Mouse (Mus musculus): ENCODE measurements at regions not wholly inside any gene's neighbourhood (a gene's known extent, or its start where the extent isn't known, plus 50 kb on each side); places are given as distances from the start of the nearest gene placed in this dataset.
A peak's percentile ranks its signal among the peaks of the same experiment; 100 is the strongest.

- in situ Hi-C loops (cut with MboI; ENCODE audit: low pct_ligation_motif_present, low pct_unique_long_range_greater_than_20kb, low sequenced_read_pairs): no loop called here
- H3K27ac ChIP-seq (ENCODE audit: insufficient read depth, low read depth): no peak overlapping the region
These were observed 171.8 kb downstream of the Fbxo8 start for GRCm38 (mm10) chr8:56722473-56723236.

GRCm38 (mm10) chr8:56724607-56725006, 173.7 kb downstream of the Fbxo8 start:
- Histone ChIP-seq H3K36me3 (replicated peaks in 1 of 2; ENCODE audit: control insufficient read depth in 1 of 2, insufficient read depth in 1 of 2, low read length in 1 of 2) (no peaks in the 10 kb centered on the region), H3K4me1 (ENCODE audit: control insufficient read depth in 1 of 2, insufficient read depth in 2 of 2) (no peaks in the 10 kb centered on the region), H3K27ac (ENCODE audit: insufficient read depth, low read depth) (no peak overlapping the region), H3K9ac (ENCODE audit: insufficient read depth, low read depth) (no peak overlapping the region), H3K27me3 (replicated peaks) (no peaks in the 10 kb centered on the region), H3K4me3 (replicated peaks in 1 of 3; ENCODE audit: low read depth in 2 of 3, low read length in 2 of 3, poor library complexity in 1 of 3) (no peak overlapping the region), H3K9me3 (replicated peaks; ENCODE audit: low read length) (no peaks in the 10 kb centered on the region), H3K4me2 (ENCODE audit: insufficient read depth, low read depth, poor library complexity, severe bottlenecking) (no peak overlapping the region), H3K79me2 (replicated peaks; ENCODE audit: control insufficient read depth, extremely low read depth, insufficient read depth, poor library complexity, severe bottlenecking) (no peaks in the 10 kb centered on the region)
- dilution Hi-C loops (cut with MboI; ENCODE audit: extremely low pct_ligation_motif_present, extremely low pct_unique_long_range_greater_than_20kb, low sequenced_read_pairs) (no loop called here), in situ Hi-C loops (cut with MboI; ENCODE audit: low pct_ligation_motif_present, low pct_unique_long_range_greater_than_20kb, low sequenced_read_pairs) (no loop called here)
- no peak for DNase-seq (ENCODE audit: extremely low read depth)
- TF ChIP-seq SIN3A (IDR thresholded peaks at IDR 0.05; ENCODE audit: low read length) (no peak), ZMIZ1 (IDR thresholded peaks at IDR 0.05; ENCODE audit: low read depth, low read length) (no peak), JUND (conservative IDR thresholded peaks at IDR 0.05; ENCODE audit: low read depth, low read length) (0 out of 2 replicates have a peak, but pooled peaks have one; percentile 28), BHLHE40 (IDR thresholded peaks at IDR 0.05; ENCODE audit: low read depth, low read length) (no peak), CTCF (conservative IDR thresholded peaks at IDR 0.05 in 1 of 2, IDR thresholded peaks at IDR 0.05 in 1 of 2; ENCODE audit: low read depth in 2 of 2, low read length in 2 of 2) (peak in 1 of 2 experiments; percentile 47; a peak in 2 of 4 replicates)

More at GRCm38 (mm10) chr8:56722473-56723236, 171.8 kb downstream of the Fbxo8 start:
- Histone ChIP-seq H3K9ac (ENCODE audit: insufficient read depth, low read depth) (no peak overlapping the region), H3K9me3 (replicated peaks; ENCODE audit: low read length) (no peaks in the 10 kb centered on the region), H3K27me3 (replicated peaks) (no peaks in the 10 kb centered on the region), H3K4me1 (ENCODE audit: control insufficient read depth in 1 of 2, insufficient read depth in 2 of 2) (no peaks in the 10 kb centered on the region), H3K4me3 (replicated peaks in 1 of 3; ENCODE audit: low read depth in 2 of 3, low read length in 2 of 3, poor library complexity in 1 of 3) (no peak overlapping the region), H3K4me2 (ENCODE audit: insufficient read depth, low read depth, poor library complexity, severe bottlenecking) (no peak overlapping the region), H3K79me2 (replicated peaks; ENCODE audit: control insufficient read depth, extremely low read depth, insufficient read depth, poor library complexity, severe bottlenecking) (no peaks in the 10 kb centered on the region), H3K36me3 (replicated peaks in 1 of 2; ENCODE audit: control insufficient read depth in 1 of 2, insufficient read depth in 1 of 2, low read length in 1 of 2) (no peaks in the 10 kb centered on the region)
- 0 out of 4 replicates have a peak, but pooled peaks of 1 of the 2 experiments have one; percentile 10 for TF ChIP-seq CTCF (conservative IDR thresholded peaks at IDR 0.05 in 1 of 2, IDR thresholded peaks at IDR 0.05 in 1 of 2; ENCODE audit: low read depth in 2 of 2, low read length in 2 of 2)
- no peak for TF ChIP-seq MAZ (IDR thresholded peaks at IDR 0.05; ENCODE audit: low read depth, low read length)
- dilution Hi-C loops (cut with MboI; ENCODE audit: extremely low pct_ligation_motif_present, extremely low pct_unique_long_range_greater_than_20kb, low sequenced_read_pairs): no loop called here
- DNase-seq (ENCODE audit: extremely low read depth): no peak

GRCm38 (mm10) chr8:56733318-56733717, 182.4 kb downstream of the Fbxo8 start:
- TF ChIP-seq SIN3A (IDR thresholded peaks at IDR 0.05; ENCODE audit: low read length) (no peak), RAD21 (IDR thresholded peaks at IDR 0.05; ENCODE audit: low read depth, low read length) (no peak), HCFC1 (IDR thresholded peaks at IDR 0.05; ENCODE audit: low read depth, low read length) (no peak), TCF12 (IDR thresholded peaks at IDR 0.05; ENCODE audit: low read depth, low read length) (no peak), ZMIZ1 (IDR thresholded peaks at IDR 0.05; ENCODE audit: low read depth, low read length) (no peak), PAX5 (IDR thresholded peaks at IDR 0.05; ENCODE audit: low read length) (no peak)
- DNase-seq (ENCODE audit: extremely low read depth): no peak
- Histone ChIP-seq H3K27me3 (replicated peaks) (no peaks in the 10 kb centered on the region), H3K4me1 (ENCODE audit: control insufficient read depth in 1 of 2, insufficient read depth in 2 of 2) (no peaks in the 10 kb centered on the region), H3K27ac (ENCODE audit: insufficient read depth, low read depth) (no peak overlapping the region), H3K4me2 (ENCODE audit: insufficient read depth, low read depth, poor library complexity, severe bottlenecking) (no peak overlapping the region), H3K4me3 (replicated peaks in 1 of 3; ENCODE audit: low read depth in 2 of 3, low read length in 2 of 3, poor library complexity in 1 of 3) (no peak overlapping the region), H3K36me3 (replicated peaks in 1 of 2; ENCODE audit: control insufficient read depth in 1 of 2, insufficient read depth in 1 of 2, low read length in 1 of 2) (no peaks in the 10 kb centered on the region), H3K79me2 (replicated peaks; ENCODE audit: control insufficient read depth, extremely low read depth, insufficient read depth, poor library complexity, severe bottlenecking) (no peaks in the 10 kb centered on the region), H3K9me3 (replicated peaks; ENCODE audit: low read length) (no peaks in the 10 kb centered on the region), H3K9ac (ENCODE audit: insufficient read depth, low read depth) (no peak overlapping the region)
- dilution Hi-C loops (cut with MboI; ENCODE audit: extremely low pct_ligation_motif_present, extremely low pct_unique_long_range_greater_than_20kb, low sequenced_read_pairs): no loop called here
- in situ Hi-C loops (cut with MboI; ENCODE audit: low pct_ligation_motif_present, low pct_unique_long_range_greater_than_20kb, low sequenced_read_pairs): no loop called here
